Mouse (Mus musculus) hindbrain, embryonic 16.5 days (tissue): ENCODE measurements at regions not wholly inside any gene's neighbourhood (a gene's known extent, or its start where the extent isn't known, plus 50 kb on each side); places are given as distances from the start of the nearest gene placed in this dataset.

ENCODE experiments used
- ATAC-seq: fragments of 200-750 bp; cut with Nextera tagmentation; 2 replicates; pipeline ENCODE4 v1.8.0; 2017; ENCODE audit warnings: moderate TSS enrichment, moderate library complexity
- H3K27ac ChIP-seq: fragments of 300-500 bp; sonication (generic); 2 replicates; pipeline ENCODE4 v1.5.1; 2014; ENCODE audit warnings: low read depth, mild to moderate bottlenecking, control low read depth, low read length, moderate library complexity
- H3K27me3 ChIP-seq: fragments of 300-500 bp; sonication (generic); replicated peaks from 2 replicates; pipeline ENCODE4 v1.6.1; 2014; ENCODE audit warnings: low read length; ENCODE audit not compliant: control insufficient read depth, insufficient read depth
- H3K36me3 ChIP-seq: fragments of 300-500 bp; sonication (generic); 2 replicates; pipeline ENCODE4 v1.6.1; 2014; ENCODE audit warnings: mild to moderate bottlenecking, low read length, moderate library complexity, mixed read lengths; ENCODE audit not compliant: control insufficient read depth, insufficient read depth
- H3K4me1 ChIP-seq: fragments of 300-500 bp; sonication (generic); 2 replicates; pipeline ENCODE4 v1.6.1; 2014; ENCODE audit warnings: low read depth, low read length; ENCODE audit not compliant: control insufficient read depth, insufficient read depth
- H3K4me2 ChIP-seq: fragments of 300-500 bp; sonication (generic); 2 replicates; pipeline ENCODE4 v1.6.1; 2014; ENCODE audit warnings: mild to moderate bottlenecking, low read length, control low read depth, moderate library complexity
- H3K4me3 ChIP-seq: fragments of 300-500 bp; sonication (generic); 2 replicates; pipeline ENCODE4 v1.5.1; 2014; ENCODE audit warnings: mild to moderate bottlenecking, low read length, control low read depth, moderate library complexity
- H3K9ac ChIP-seq: fragments of 300-500 bp; sonication (generic); 2 replicates; pipeline ENCODE4 v1.6.1; 2014; ENCODE audit warnings: low read depth, mild to moderate bottlenecking, control low read depth, low read length, moderate library complexity
- H3K9me3 ChIP-seq: fragments of 300-500 bp; sonication (generic); 2 replicates; pipeline ENCODE4 v1.6.1; 2014; ENCODE audit warnings: mild to moderate bottlenecking, low read length, moderate library complexity; ENCODE audit not compliant: control insufficient read depth
- WGBS: fragments of 180-500 bp; shearing (Covaris S2); extraction: QIAGEN DNeasy Blood & Tissue Kit; methylation state at CpG from one replicate; pipeline ENCODE4 v1.1.7; 2014; 5-methylcytosine and 5-hydroxymethylcytosine counted together

GRCm38 (mm10) chr6:15501063-15501462, 219.4 kb upstream of the Mdfic start:
- H3K4me2 ChIP-seq, result no peak overlapping the region
- no peak overlapping the region for H3K27ac ChIP-seq
- no peak for ATAC-seq
- no peak overlapping the region for H3K9ac ChIP-seq
- WGBS, result 80% methylated on average over 4 of the region's 4 CpGs
- H3K4me3 ChIP-seq, result no peak overlapping the region
- H3K27me3 ChIP-seq, result no peaks in the 10 kb centered on the region
- H3K36me3 ChIP-seq, result no peaks in the 10 kb centered on the region
- H3K4me1 ChIP-seq, result no peaks in the 10 kb centered on the region
- no peaks in the 10 kb centered on the region for H3K9me3 ChIP-seq

- Histone ChIP-seq H3K36me3 (no peaks in the 10 kb centered on the region), H3K4me3 (no peak overlapping the region), H3K4me1 (no peaks in the 10 kb centered on the region), H3K27me3 (no peaks in the 10 kb centered on the region), H3K9ac (no peak overlapping the region), H3K9me3 (no peaks in the 10 kb centered on the region; the same call in 1 of the 2 replicates), H3K4me2 (no peak overlapping the region), H3K27ac (no peak overlapping the region)
- WGBS, result 65% methylated on average over 2 of the region's 2 CpGs
- no peak for ATAC-seq
Observed at GRCm38 (mm10) chr6:15509314-15509713, 211.1 kb upstream of the Mdfic start.

GRCm38 (mm10) chr6:15537279-15537678, 183.2 kb upstream of the Mdfic start:
- ATAC-seq, result no peak
- no peaks in the 10 kb centered on the region for H3K27me3 ChIP-seq
- H3K27ac ChIP-seq, result no peak overlapping the region
- H3K9me3 ChIP-seq, result no peaks in the 10 kb centered on the region
- H3K4me2 ChIP-seq, result no peak overlapping the region
- H3K9ac ChIP-seq, result no peak overlapping the region
- H3K4me3 ChIP-seq, result no peak overlapping the region
- no peaks in the 10 kb centered on the region for H3K36me3 ChIP-seq
- WGBS, result 83% methylated on average over 2 of the region's 2 CpGs
- no peaks in the 10 kb centered on the region for H3K4me1 ChIP-seq

GRCm38 (mm10) chr6:15541969-15542368, 178.5 kb upstream of the Mdfic start:
- WGBS, result 82% methylated on average over 4 of the region's 4 CpGs
- no peaks in the 10 kb centered on the region for H3K9me3 ChIP-seq
- H3K36me3 ChIP-seq, result no peaks in the 10 kb centered on the region
- H3K4me3 ChIP-seq, result no peak overlapping the region
- no peaks in the 10 kb centered on the region for H3K4me1 ChIP-seq
- no peaks in the 10 kb centered on the region for H3K27me3 ChIP-seq
- no peak overlapping the region for H3K27ac ChIP-seq
- no peak for ATAC-seq
- no peak overlapping the region for H3K9ac ChIP-seq
- H3K4me2 ChIP-seq, result no peak overlapping the region

- ATAC-seq, result no peak
- WGBS, result 88% methylated on average over 14 of the region's 14 CpGs
- H3K4me2 ChIP-seq, result no peak overlapping the region
- no peak overlapping the region for H3K9ac ChIP-seq
- no peak overlapping the region for H3K4me3 ChIP-seq
- H3K9me3 ChIP-seq, result no peaks in the 10 kb centered on the region
- H3K27me3 ChIP-seq, result no peaks in the 10 kb centered on the region
- no peaks in the 10 kb centered on the region for H3K4me1 ChIP-seq
- H3K27ac ChIP-seq, result no peak overlapping the region
- H3K36me3 ChIP-seq, result no peaks in the 10 kb centered on the region
Observed at GRCm38 (mm10) chr6:15543516-15544080, 176.9 kb upstream of the Mdfic start.

- Histone ChIP-seq H3K4me1 (no peaks in the 10 kb centered on the region), H3K9ac (no peak overlapping the region), H3K4me3 (no peak overlapping the region), H3K27me3 (no peaks in the 10 kb centered on the region), H3K36me3 (no peaks in the 10 kb centered on the region), H3K9me3 (no peaks in the 10 kb centered on the region), H3K4me2 (no peak overlapping the region), H3K27ac (no peak overlapping the region)
- ATAC-seq, result no peak
- WGBS, result 87% methylated on average over 2 of the region's 2 CpGs
Observed at GRCm38 (mm10) chr6:15548833-15549232, 171.6 kb upstream of the Mdfic start.

- WGBS, result 50% methylated on average over 1 of the region's 1 CpGs
- H3K9me3 ChIP-seq, result no peaks in the 10 kb centered on the region
- H3K9ac ChIP-seq, result no peak overlapping the region
- H3K27me3 ChIP-seq, result no peaks in the 10 kb centered on the region
- ATAC-seq, result no peak
- no peak overlapping the region for H3K4me3 ChIP-seq
- H3K4me2 ChIP-seq, result no peak overlapping the region
- no peaks in the 10 kb centered on the region for H3K36me3 ChIP-seq
- no peak overlapping the region for H3K27ac ChIP-seq
- H3K4me1 ChIP-seq, result no peaks in the 10 kb centered on the region
Observed at GRCm38 (mm10) chr6:15592780-15593179, 127.7 kb upstream of the Mdfic start.

- no peak overlapping the region for H3K27ac ChIP-seq
- no peak overlapping the region for H3K4me3 ChIP-seq
- no peak overlapping the region for H3K4me2 ChIP-seq
- 68% methylated on average over 4 of the region's 4 CpGs for WGBS
- no peaks in the 10 kb centered on the region for H3K9me3 ChIP-seq
- no peaks in the 10 kb centered on the region for H3K4me1 ChIP-seq
- no peak for ATAC-seq
- H3K27me3 ChIP-seq, result no peaks in the 10 kb centered on the region
- H3K9ac ChIP-seq, result no peak overlapping the region
- no peaks in the 10 kb centered on the region for H3K36me3 ChIP-seq
Observed at GRCm38 (mm10) chr6:15597226-15597983, 123.1 kb upstream of the Mdfic start.

GRCm38 (mm10) chr6:15610208-15610607, 110.3 kb upstream of the Mdfic start:
- no peaks in the 10 kb centered on the region for H3K4me1 ChIP-seq
- no peak overlapping the region for H3K4me3 ChIP-seq
- H3K36me3 ChIP-seq, result no peaks in the 10 kb centered on the region
- H3K4me2 ChIP-seq, result no peak overlapping the region
- ATAC-seq, result peak; percentile 81
- H3K27ac ChIP-seq, result no peak overlapping the region
- H3K27me3 ChIP-seq, result no peaks in the 10 kb centered on the region
- H3K9ac ChIP-seq, result no peak overlapping the region
- no peaks in the 10 kb centered on the region for H3K9me3 ChIP-seq
